Mouse (Mus musculus): ENCODE data around the gene Fank1.

DNA sequence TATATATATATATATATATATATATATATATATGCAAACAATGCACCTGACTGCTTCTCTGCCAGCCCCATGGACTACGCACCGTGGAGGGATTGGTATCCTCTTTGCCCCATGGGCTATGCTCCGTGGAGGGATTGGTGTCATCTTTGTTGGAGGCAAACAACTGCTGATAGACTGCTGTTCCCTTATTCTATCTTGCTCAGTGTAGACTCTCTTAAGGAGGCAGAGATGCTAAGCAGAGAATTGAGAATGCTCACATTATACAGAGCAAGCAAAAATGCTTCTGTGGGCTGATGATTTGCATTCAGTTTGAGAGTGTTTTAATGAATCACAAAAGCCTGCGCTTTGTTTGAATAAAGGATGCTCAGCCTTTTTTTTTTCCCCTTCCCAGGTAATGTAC lies 87.0 kb downstream of the Fank1 start:
- TF ChIP-seq CTCF (IDR thresholded peaks at IDR 0.05; ENCODE audit: borderline replicate concordance, insufficient read depth, low read length) (no peak), POLR2A (IDR thresholded peaks at IDR 0.05; ENCODE audit: low read depth, low read length) (no peak)
